Mouse (Mus musculus) liver, embryonic 14.5 days (tissue): ENCODE measurements at regions not wholly inside any gene's neighbourhood (a gene's known extent, or its start where the extent isn't known, plus 50 kb on each side); places are given as distances from the start of the nearest gene placed in this dataset.

Source experiments
- ATAC-seq: fragments of 200-750 bp; cut with Nextera tagmentation; 2 replicates; pipeline ENCODE4 v1.8.0; 2017; ENCODE audit warnings: moderate number of reproducible peaks, mild to moderate bottlenecking, moderate library complexity; ENCODE audit not compliant: insufficient read depth
- DNase-seq, 3 experiments: peaks; one replicate each; pipeline ENCODE4 v3.0.0-alpha.2; 2012 to 2013; ENCODE audit warnings: low read depth in 3 of 3, low spot score in 3 of 3
- H3K27ac ChIP-seq: fragments of 300-500 bp; sonication (generic); 2 replicates; pipeline ENCODE4 v1.5.1; 2014; ENCODE audit warnings: moderate library complexity, mild to moderate bottlenecking, control low read depth, inconsistent platforms
- H3K27me3 ChIP-seq: fragments of 300-500 bp; sonication (generic); 2 replicates; pipeline ENCODE4 v1.6.1; 2014; ENCODE audit warnings: mild to moderate bottlenecking, low read length, moderate library complexity; ENCODE audit not compliant: control insufficient read depth, insufficient read depth
- H3K36me3 ChIP-seq: fragments of 300-500 bp; sonication (generic); replicated peaks from 2 replicates; pipeline ENCODE4 v1.6.1; 2014; ENCODE audit warnings: low read depth; ENCODE audit not compliant: control insufficient read depth, insufficient read depth
- H3K4me1 ChIP-seq, 2 experiments: fragments of 200-500 bp in 1 of 2; fragments of 300-500 bp in 1 of 2; sonication (generic) in 1 of 2; replicated peaks; 2 replicates each; pipeline ENCODE4 v1.6.1; 2012 to 2014; ENCODE audit warnings: antibody characterized with exemption in 1 of 2, inconsistent platforms in 1 of 2, low read length in 1 of 2; ENCODE audit not compliant: control insufficient read depth in 2 of 2, insufficient read depth in 2 of 2
- H3K4me2 ChIP-seq: fragments of 300-500 bp; sonication (generic); 2 replicates; pipeline ENCODE4 v1.6.1; 2014; ENCODE audit warnings: low read depth, mild to moderate bottlenecking, control low read depth, moderate library complexity
- H3K4me3 ChIP-seq, 2 experiments: fragments of 200-500 bp in 1 of 2; fragments of 300-500 bp in 1 of 2; sonication (generic) in 1 of 2; 2 replicates each; pipeline ENCODE4 v1.5.1; 2012 to 2014; ENCODE audit warnings: low read depth in 2 of 2, low read length in 2 of 2, mild to moderate bottlenecking in 2 of 2, control low read depth in 1 of 2, inconsistent platforms in 1 of 2, moderate library complexity in 1 of 2; ENCODE audit not compliant: insufficient read depth in 1 of 2
- H3K9ac ChIP-seq: fragments of 300-500 bp; sonication (generic); replicated peaks from 2 replicates; pipeline ENCODE4 v1.6.1; 2014; ENCODE audit warnings: mild to moderate bottlenecking, control low read depth, moderate library complexity
- H3K9me3 ChIP-seq: fragments of 300-500 bp; sonication (generic); 2 replicates; pipeline ENCODE4 v1.6.1; 2016; ENCODE audit warnings: low read length, mixed read lengths; ENCODE audit not compliant: control insufficient read depth
- CTCF ChIP-seq: IDR thresholded peaks from 2 replicates; pipeline ENCODE4 v1.5.1; 2016; ENCODE audit warnings: antibody characterized with exemption, low read depth, control low read depth
- EP300 ChIP-seq: IDR thresholded peaks from 2 replicates; pipeline ENCODE4 v1.6.1; 2016; ENCODE audit warnings: antibody characterized with exemption, low read depth
- WGBS: fragments of 180-500 bp; shearing (Covaris S2); extraction: QIAGEN DNeasy Blood & Tissue Kit; methylation state at CpG from one replicate; pipeline ENCODE4 v1.1.7; 2014; ENCODE audit not compliant: insufficient replicate concordance; 5-methylcytosine and 5-hydroxymethylcytosine counted together

DNA sequence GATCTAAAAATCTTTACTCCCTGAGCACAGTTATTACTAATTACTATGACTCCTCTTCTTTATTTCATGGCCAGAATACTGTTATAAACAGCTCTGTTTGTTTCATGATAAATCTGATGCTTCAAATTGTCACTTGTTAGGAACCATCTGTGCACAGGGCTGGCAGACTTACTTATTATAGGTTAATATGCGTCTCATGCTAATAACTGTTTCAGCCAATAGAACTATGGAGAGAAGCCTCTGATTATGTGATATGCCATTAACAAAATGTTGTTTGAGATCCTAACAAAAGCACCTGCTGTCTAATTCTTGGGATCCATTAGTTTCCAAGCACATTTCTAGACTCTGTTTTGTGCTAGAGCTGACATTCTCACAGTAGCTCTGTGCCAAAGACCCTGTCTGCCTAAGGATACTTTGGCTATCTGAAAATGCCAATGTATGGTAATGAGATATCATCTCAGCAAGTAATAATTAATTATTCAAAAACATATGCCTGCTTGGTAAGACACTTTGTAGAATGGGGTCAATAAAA is 318.1 kb downstream of the Grb14 start:
- H3K9me3 ChIP-seq, result no peaks in the 10 kb centered on the region
- ATAC-seq (no peak), DNase-seq (no peak)
- H3K9ac ChIP-seq, result no peak overlapping the region
- no peaks in the 10 kb centered on the region for H3K27me3 ChIP-seq
- WGBS, result 64% methylated on average over 1 of the region's 1 CpGs
- H3K4me2 ChIP-seq, result no peak overlapping the region
- H3K27ac ChIP-seq, result no peak overlapping the region
- H3K4me1 ChIP-seq, result no peaks in the 10 kb centered on the region
- H3K36me3 ChIP-seq, result no peaks in the 10 kb centered on the region
- no peak overlapping the region for H3K4me3 ChIP-seq
- TF ChIP-seq CTCF (no peak), EP300 (no peak)

GRCm38 (mm10) chr2:64695974-64696373 is 328.8 kb downstream of the Grb14 start:
- Histone ChIP-seq H3K4me3 (no peak overlapping the region), H3K27me3 (no peaks in the 10 kb centered on the region), H3K27ac (no peak overlapping the region), H3K36me3 (no peaks in the 10 kb centered on the region), H3K4me1 (no peaks in the 10 kb centered on the region), H3K9me3 (no peaks in the 10 kb centered on the region), H3K4me2 (no peak overlapping the region), H3K9ac (no peak overlapping the region)
- WGBS, result 33% methylated on average over 1 of the region's 1 CpGs
- DNase-seq, result no peak
- TF ChIP-seq EP300 (no peak), CTCF (no peak)
- ATAC-seq, result no peak

DNA sequence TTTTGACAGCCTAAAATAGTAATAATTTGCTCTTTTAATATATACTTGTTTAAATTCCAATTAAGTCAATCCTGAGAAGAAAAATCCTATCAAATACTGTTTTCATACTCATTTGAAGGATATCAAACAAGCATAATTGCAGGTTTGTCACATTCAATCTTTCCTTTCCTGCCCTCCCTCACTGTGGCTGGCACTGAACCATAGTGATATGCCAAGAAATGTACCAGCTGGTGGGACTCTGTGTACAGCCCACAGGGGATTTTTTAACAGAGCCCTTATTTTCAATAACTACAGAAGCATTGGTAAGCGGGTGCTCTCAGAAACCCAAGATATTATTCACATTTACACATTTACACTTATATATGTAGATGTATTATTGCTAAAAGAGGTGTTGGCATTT is 333.3 kb downstream of the Grb14 start:
- Histone ChIP-seq H3K36me3 (no peaks in the 10 kb centered on the region), H3K9ac (no peak overlapping the region), H3K4me3 (no peak overlapping the region), H3K27me3 (no peaks in the 10 kb centered on the region), H3K4me2 (no peak overlapping the region), H3K27ac (no peak overlapping the region), H3K9me3 (no peaks in the 10 kb centered on the region), H3K4me1 (no peaks in the 10 kb centered on the region)
- 63% methylated on average over 1 of the region's 1 CpGs for WGBS
- TF ChIP-seq CTCF (no peak), EP300 (no peak)
- ATAC-seq, result no peak
- no peak for DNase-seq

DNA sequence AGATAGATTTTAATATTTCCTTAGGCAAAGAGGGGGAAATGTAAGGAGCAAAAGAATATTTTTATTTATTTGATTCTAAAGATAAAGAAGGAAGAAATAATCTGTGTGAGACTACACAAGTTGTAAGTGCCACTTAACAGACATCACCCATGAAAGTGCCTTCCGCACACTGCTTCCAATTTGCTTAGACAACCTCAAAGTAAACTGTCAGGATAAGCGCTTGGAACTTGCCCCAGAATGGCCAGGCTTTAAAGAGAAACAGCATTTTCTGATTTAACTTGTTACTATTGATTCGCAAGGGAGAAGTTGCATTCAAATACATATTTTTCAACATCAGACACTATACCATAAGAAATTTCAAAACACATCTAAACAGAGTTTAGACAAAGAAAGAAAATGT is 333.8 kb downstream of the Grb14 start:
- 65% methylated on average over 3 of the region's 3 CpGs for WGBS
- H3K36me3 ChIP-seq, result no peaks in the 10 kb centered on the region

DNA sequence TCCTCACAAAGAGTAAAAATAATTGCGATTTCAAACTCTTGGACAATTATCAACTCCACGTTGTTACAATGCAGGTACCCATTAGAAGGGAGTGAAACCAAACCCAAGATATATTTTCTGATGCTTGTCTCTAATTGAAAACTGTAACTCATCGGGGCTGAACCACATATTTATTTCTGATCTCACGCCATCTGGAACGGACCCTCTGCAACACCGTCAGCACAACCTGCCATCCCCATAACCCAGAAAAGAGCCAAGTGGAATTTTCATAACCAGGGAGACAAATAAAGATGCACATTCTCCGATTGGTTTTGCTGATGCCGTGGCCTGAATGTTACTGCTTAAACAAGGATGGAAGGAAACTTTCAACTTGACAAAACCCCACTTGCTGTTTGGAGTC is 338.0 kb downstream of the Grb14 start:
- DNase-seq (no peak), ATAC-seq (no peak)
- 66% methylated on average over 8 of the region's 8 CpGs for WGBS

More for the DNA sequence above, 333.8 kb downstream of the Grb14 start:
- Histone ChIP-seq H3K4me2 (no peak overlapping the region), H3K27me3 (no peaks in the 10 kb centered on the region), H3K4me3 (no peak overlapping the region), H3K9ac (no peak overlapping the region), H3K4me1 (no peaks in the 10 kb centered on the region), H3K9me3 (no peaks in the 10 kb centered on the region), H3K27ac (no peak overlapping the region)
- DNase-seq, result no peak
- TF ChIP-seq EP300 (no peak), CTCF (no peak)
- no peak for ATAC-seq

More for the DNA sequence above, 338.0 kb downstream of the Grb14 start:
- H3K4me2 ChIP-seq, result no peak overlapping the region
- H3K9ac ChIP-seq, result no peak overlapping the region
- no peaks in the 10 kb centered on the region for H3K27me3 ChIP-seq
- H3K36me3 ChIP-seq, result no peaks in the 10 kb centered on the region
- H3K27ac ChIP-seq, result no peak overlapping the region
- TF ChIP-seq EP300 (no peak), CTCF (no peak)
- no peaks in the 10 kb centered on the region for H3K9me3 ChIP-seq
- H3K4me3 ChIP-seq, result no peak overlapping the region
- H3K4me1 ChIP-seq, result no peaks in the 10 kb centered on the region
